Mouse (Mus musculus) heart, embryonic 16.5 days (tissue): Measurements from ENCODE around the gene A630010A05Rik. TPM values are rescaled to one million over a fixed set of nuclear protein-coding genes. Genes with fewer than 3 reads are reported as not detected.
"Not testable (repeated sequence)": the region's sequence is repeated elsewhere in the genome, so short reads cannot be mapped to it uniquely, and the experiment has no call there.

ENCODE experiments used
- ATAC-seq: fragments of 200-750 bp; cut with Nextera tagmentation; replicated peaks from 2 replicates; pipeline ENCODE4 v1.8.0; 2017; ENCODE audit warnings: moderate number of reproducible peaks; ENCODE audit not compliant: insufficient read depth, low FRiP score; ENCODE audit errors: extremely low read depth
- H3K27ac ChIP-seq: fragments of 300-500 bp; sonication (generic); 2 replicates; pipeline ENCODE4 v1.5.1; 2014; ENCODE audit warnings: mild to moderate bottlenecking, low read length, control low read depth, moderate library complexity
- H3K27me3 ChIP-seq: fragments of 300-500 bp; sonication (generic); 2 replicates; pipeline ENCODE4 v1.6.1; 2014; ENCODE audit warnings: low read length, mixed read lengths; ENCODE audit not compliant: control insufficient read depth, insufficient read depth
- H3K36me3 ChIP-seq: fragments of 300-500 bp; sonication (generic); 2 replicates; pipeline ENCODE4 v1.6.1; 2014; ENCODE audit not compliant: control insufficient read depth, insufficient read depth
- H3K4me1 ChIP-seq: fragments of 300-500 bp; sonication (generic); 2 replicates; pipeline ENCODE4 v1.6.1; 2014; ENCODE audit warnings: low read length, mixed read lengths; ENCODE audit not compliant: control insufficient read depth, insufficient read depth
- H3K4me2 ChIP-seq: fragments of 300-500 bp; sonication (generic); 2 replicates; pipeline ENCODE4 v1.6.1; 2014; ENCODE audit warnings: low read depth, mild to moderate bottlenecking, control low read depth, low read length
- H3K4me3 ChIP-seq: fragments of 300-500 bp; sonication (generic); 2 replicates; pipeline ENCODE4 v1.5.1; 2014; ENCODE audit warnings: mild to moderate bottlenecking, control low read depth, low read length
- H3K9ac ChIP-seq: fragments of 300-500 bp; sonication (generic); 2 replicates; pipeline ENCODE4 v1.6.1; 2014; ENCODE audit warnings: low read length, control low read depth
- H3K9me3 ChIP-seq: fragments of 300-500 bp; sonication (generic); replicated peaks from 2 replicates; pipeline ENCODE4 v1.6.1; 2016; ENCODE audit warnings: low read length; ENCODE audit not compliant: control insufficient read depth
- WGBS: fragments of 180-500 bp; shearing (Covaris S2); extraction: QIAGEN DNeasy Blood & Tissue Kit; methylation state at CpG from one replicate; pipeline ENCODE4 v1.1.7; 2014; 5-methylcytosine and 5-hydroxymethylcytosine counted together
- polyA plus RNA-seq: library from polyadenylated mRNA; unstranded; fragments of >200 nt; fragmentation: Nextera tagmentation; extraction: Ambion mirVana; gene quantifications from 2 replicates; pipeline ENCODE4 v1.2.1, GENCODE M21; 2015

The A630010A05Rik gene
- polyA plus RNA-seq, result not detected in 2 replicates

- no peaks in the 10 kb centered on the region for H3K27me3 ChIP-seq
- H3K9ac ChIP-seq, result no peak within 1 kb of the TSS
- no peak for ATAC-seq
- no peaks in the 10 kb centered on the region for H3K4me1 ChIP-seq
- H3K4me3 ChIP-seq, result no peak within 1 kb of the TSS
- H3K4me2 ChIP-seq, result no peak within 1 kb of the TSS
- H3K36me3 ChIP-seq, result no peaks in the 10 kb centered on the region
- H3K9me3 ChIP-seq, result no peaks in the 10 kb centered on the region; the same call in 1 of the 2 replicates
- H3K27ac ChIP-seq, result no peak within 1 kb of the TSS
- 79% methylated on average over 1 of the region's 1 CpGs for WGBS
Measured at GRCm38 (mm10) chr16:14562017-14562416, at the start of gene A630010A05Rik. Gene A630010A05Rik, plus strand, starts transcription at chr16:14562317.

- H3K27me3 ChIP-seq, result no peaks in the 10 kb centered on the region
- no peak overlapping the region for H3K4me2 ChIP-seq
- H3K36me3 ChIP-seq, result no peaks in the 10 kb centered on the region
- no peak overlapping the region for H3K4me3 ChIP-seq
- H3K4me1 ChIP-seq, result no peaks in the 10 kb centered on the region
- ATAC-seq, result no peak
- no peaks in the 10 kb centered on the region for H3K9me3 ChIP-seq
- H3K27ac ChIP-seq, result no peak overlapping the region
- no peak overlapping the region for H3K9ac ChIP-seq
Measured at GRCm38 (mm10) chr16:14535766-14536165, 26.4 kb upstream of the A630010A05Rik start.

- ATAC-seq, H3K36me3 ChIP-seq, H3K9ac ChIP-seq, H3K4me2 ChIP-seq, H3K27me3 ChIP-seq, H3K9me3 ChIP-seq, H3K4me1 ChIP-seq, H3K4me3 ChIP-seq, H3K27ac ChIP-seq: not testable (repeated sequence)
- WGBS, result 33% methylated on average over 1 of the region's 1 CpGs
Measured at GRCm38 (mm10) chr16:14557191-14557590, 4.9 kb upstream of the A630010A05Rik start.

Other genes starting within 250 kb of the A630010A05Rik start
- 115 and 136 TPM in 2 replicates for gene Fopnl, start 244.9 kb upstream of the A630010A05Rik start, polyA plus RNA-seq
- 4.3 and 5.2 TPM in 2 replicates for gene Abcc1, start 200.8 kb upstream of the A630010A05Rik start, polyA plus RNA-seq